Mouse (Mus musculus): ENCODE data around the gene Ddc. TPM values are rescaled to one million over a fixed set of nuclear protein-coding genes. Genes with fewer than 3 reads are reported as not detected.

The Ddc gene
- polyA plus RNA-seq, 1 experiment = 0.78 TPM

GRCm38 (mm10) chr11:11879699-11880002 lies 18.3 kb downstream of the Ddc start:
- Histone ChIP-seq H3K4me1 (replicated peaks; ENCODE audit: control insufficient read depth, insufficient read depth, low read length) (peaks cover 18% of the 10 kb centered on the region), H3K27ac (ENCODE audit: control insufficient read depth, insufficient read depth, low read length) (peak overlapping the region; percentile 69; the same call in 1 of the 2 replicates), H3K27me3 (ENCODE audit: control insufficient read depth, insufficient read depth, low read length) (no peaks in the 10 kb centered on the region), H3K4me3 (ENCODE audit: control insufficient read depth, insufficient read depth, low read length) (no peak overlapping the region), H3K36me3 (ENCODE audit: control insufficient read depth, insufficient read depth, low read length) (no peaks in the 10 kb centered on the region)
- no peak for DNase-seq
- TF ChIP-seq POLR2A (IDR thresholded peaks at IDR 0.05; ENCODE audit: control insufficient read depth, extremely low read depth, insufficient read depth, low read length, poor library complexity) (no peak), CTCF (IDR thresholded peaks at IDR 0.05; ENCODE audit: borderline replicate concordance, control insufficient read depth, extremely low read depth, insufficient read depth, low read length, poor library complexity) (no peak)
- 89% methylated on average over 4 of the region's 4 CpGs for WGBS

GRCm38 (mm10) chr11:11878981-11879698 lies 18.8 kb downstream of the Ddc start:
- no peak for TF ChIP-seq POLR2A (IDR thresholded peaks at IDR 0.05; ENCODE audit: control insufficient read depth, extremely low read depth, insufficient read depth, low read length, poor library complexity)
- no peak for TF ChIP-seq CTCF (IDR thresholded peaks at IDR 0.05; ENCODE audit: borderline replicate concordance, control insufficient read depth, extremely low read depth, insufficient read depth, low read length, poor library complexity)
- H3K27me3 ChIP-seq (ENCODE audit: control insufficient read depth, insufficient read depth, low read length) = no peaks in the 10 kb centered on the region
- no peaks in the 10 kb centered on the region for H3K36me3 ChIP-seq (ENCODE audit: control insufficient read depth, insufficient read depth, low read length)
- 56% methylated on average over 10 of the region's 10 CpGs for WGBS
- H3K4me1 ChIP-seq (replicated peaks; ENCODE audit: control insufficient read depth, insufficient read depth, low read length) = peaks cover 18% of the 10 kb centered on the region
- peak overlapping the region; percentile 69 for H3K27ac ChIP-seq (ENCODE audit: control insufficient read depth, insufficient read depth, low read length)
- no peak overlapping the region for H3K4me3 ChIP-seq (ENCODE audit: control insufficient read depth, insufficient read depth, low read length)
- no peak for DNase-seq

GRCm38 (mm10) chr11:11878278-11878980 lies 19.5 kb downstream of the Ddc start:
- 7% methylated on average over 10 of the region's 11 CpGs for WGBS

GRCm38 (mm10) chr11:11877891-11878277 lies 20.1 kb downstream of the Ddc start:
- DNase-seq = no peak
- TF ChIP-seq CTCF (IDR thresholded peaks at IDR 0.05; ENCODE audit: borderline replicate concordance, control insufficient read depth, extremely low read depth, insufficient read depth, low read length, poor library complexity) = no peak
- no peak for TF ChIP-seq POLR2A (IDR thresholded peaks at IDR 0.05; ENCODE audit: control insufficient read depth, extremely low read depth, insufficient read depth, low read length, poor library complexity)
- Histone ChIP-seq H3K27ac (ENCODE audit: control insufficient read depth, insufficient read depth, low read length) (no peak overlapping the region), H3K27me3 (ENCODE audit: control insufficient read depth, insufficient read depth, low read length) (no peaks in the 10 kb centered on the region), H3K4me3 (ENCODE audit: control insufficient read depth, insufficient read depth, low read length) (no peak overlapping the region), H3K36me3 (ENCODE audit: control insufficient read depth, insufficient read depth, low read length) (no peaks in the 10 kb centered on the region), H3K4me1 (replicated peaks; ENCODE audit: control insufficient read depth, insufficient read depth, low read length) (peaks cover 28% of the 10 kb centered on the region)
- 38% methylated on average over 4 of the region's 4 CpGs for WGBS

More at GRCm38 (mm10) chr11:11878278-11878980, 19.5 kb downstream of the Ddc start:
- Histone ChIP-seq H3K27me3 (ENCODE audit: control insufficient read depth, insufficient read depth, low read length) (no peaks in the 10 kb centered on the region), H3K27ac (ENCODE audit: control insufficient read depth, insufficient read depth, low read length) (peak overlapping the region; percentile 69; the same call in 1 of the 2 replicates), H3K4me3 (ENCODE audit: control insufficient read depth, insufficient read depth, low read length) (no peak overlapping the region), H3K36me3 (ENCODE audit: control insufficient read depth, insufficient read depth, low read length) (no peaks in the 10 kb centered on the region), H3K4me1 (replicated peaks; ENCODE audit: control insufficient read depth, insufficient read depth, low read length) (peaks cover 23% of the 10 kb centered on the region)
- no peak for DNase-seq
- TF ChIP-seq POLR2A (IDR thresholded peaks at IDR 0.05; ENCODE audit: control insufficient read depth, extremely low read depth, insufficient read depth, low read length, poor library complexity) (no peak), CTCF (IDR thresholded peaks at IDR 0.05; ENCODE audit: borderline replicate concordance, control insufficient read depth, extremely low read depth, insufficient read depth, low read length, poor library complexity) (no peak)

- WGBS = 69% methylated on average over 3 of the region's 3 CpGs
Observed at GRCm38 (mm10) chr11:11876366-11876765, 21.6 kb downstream of the Ddc start.

GRCm38 (mm10) chr11:11875230-11875629 lies 22.7 kb downstream of the Ddc start:
- H3K4me1 ChIP-seq (replicated peaks; ENCODE audit: control insufficient read depth, insufficient read depth, low read length) = peaks cover 30% of the 10 kb centered on the region
- no peak for TF ChIP-seq CTCF (IDR thresholded peaks at IDR 0.05; ENCODE audit: borderline replicate concordance, control insufficient read depth, extremely low read depth, insufficient read depth, low read length, poor library complexity)
- TF ChIP-seq POLR2A (IDR thresholded peaks at IDR 0.05; ENCODE audit: control insufficient read depth, extremely low read depth, insufficient read depth, low read length, poor library complexity) = no peak
- 97% methylated on average over 2 of the region's 2 CpGs for WGBS
- no peak overlapping the region for H3K27ac ChIP-seq (ENCODE audit: control insufficient read depth, insufficient read depth, low read length)
- no peak overlapping the region for H3K4me3 ChIP-seq (ENCODE audit: control insufficient read depth, insufficient read depth, low read length)
- H3K36me3 ChIP-seq (ENCODE audit: control insufficient read depth, insufficient read depth, low read length) = no peaks in the 10 kb centered on the region
- no peaks in the 10 kb centered on the region for H3K27me3 ChIP-seq (ENCODE audit: control insufficient read depth, insufficient read depth, low read length)
- DNase-seq = no peak

More at GRCm38 (mm10) chr11:11876366-11876765, 21.6 kb downstream of the Ddc start:
- TF ChIP-seq CTCF (IDR thresholded peaks at IDR 0.05; ENCODE audit: borderline replicate concordance, control insufficient read depth, extremely low read depth, insufficient read depth, low read length, poor library complexity) (no peak), POLR2A (IDR thresholded peaks at IDR 0.05; ENCODE audit: control insufficient read depth, extremely low read depth, insufficient read depth, low read length, poor library complexity) (no peak)
- Histone ChIP-seq H3K4me1 (replicated peaks; ENCODE audit: control insufficient read depth, insufficient read depth, low read length) (peaks cover 30% of the 10 kb centered on the region), H3K36me3 (ENCODE audit: control insufficient read depth, insufficient read depth, low read length) (no peaks in the 10 kb centered on the region), H3K27ac (ENCODE audit: control insufficient read depth, insufficient read depth, low read length) (no peak overlapping the region), H3K4me3 (ENCODE audit: control insufficient read depth, insufficient read depth, low read length) (no peak overlapping the region), H3K27me3 (ENCODE audit: control insufficient read depth, insufficient read depth, low read length) (no peaks in the 10 kb centered on the region)
- DNase-seq = no peak
